Mouse (Mus musculus) liver, postnatal 0 days (tissue): ENCODE results near the gene Aff3. TPM values are rescaled to one million over a fixed set of nuclear protein-coding genes. Genes with fewer than 3 reads are reported as not detected.

Experiments used
- ATAC-seq: fragments of 200-750 bp; cut with Nextera tagmentation; 2 replicates; pipeline ENCODE4 v1.8.0; 2017; ENCODE audit warnings: mild to moderate bottlenecking, moderate library complexity
- DNase-seq: peaks from one replicate; pipeline ENCODE4 v3.0.0-alpha.2; 2016
- H3K27ac ChIP-seq: fragments of 300-500 bp; sonication (generic); 2 replicates; pipeline ENCODE4 v1.5.1; 2014; ENCODE audit warnings: antibody characterized with exemption, moderate library complexity, mild to moderate bottlenecking, low read depth
- H3K27me3 ChIP-seq: fragments of 300-500 bp; sonication (generic); 2 replicates; pipeline ENCODE4 v1.6.1; 2014; ENCODE audit warnings: low read length, control low read depth, mixed read lengths; ENCODE audit not compliant: insufficient read depth
- H3K36me3 ChIP-seq: fragments of 300-500 bp; sonication (generic); replicated peaks from 2 replicates; pipeline ENCODE4 v1.6.1; 2014; ENCODE audit warnings: mild to moderate bottlenecking, control low read depth, low read length, moderate library complexity, mixed read lengths; ENCODE audit not compliant: insufficient read depth
- H3K4me1 ChIP-seq: fragments of 300-500 bp; sonication (generic); 2 replicates; pipeline ENCODE4 v1.6.1; 2014; ENCODE audit warnings: antibody characterized with exemption, mild to moderate bottlenecking, control low read depth; ENCODE audit not compliant: insufficient read depth
- H3K4me2 ChIP-seq: fragments of 300-500 bp; sonication (generic); 2 replicates; pipeline ENCODE4 v1.6.1; 2014; ENCODE audit warnings: low read depth, mild to moderate bottlenecking, low read length, moderate library complexity, mixed read lengths
- H3K4me3 ChIP-seq: fragments of 300-500 bp; sonication (generic); 2 replicates; pipeline ENCODE4 v1.5.1; 2014; ENCODE audit warnings: low read depth, low read length
- H3K9ac ChIP-seq: fragments of 300-500 bp; sonication (generic); replicated peaks from 2 replicates; pipeline ENCODE4 v1.6.1; 2014; ENCODE audit warnings: mild to moderate bottlenecking, moderate library complexity
- H3K9me3 ChIP-seq: fragments of 300-500 bp; sonication (generic); 2 replicates; pipeline ENCODE4 v1.6.1; 2016; ENCODE audit warnings: mild to moderate bottlenecking, control low read depth, low read length, mixed read lengths
- CTCF ChIP-seq: sonication (generic); IDR thresholded peaks from 2 replicates; pipeline ENCODE4 v1.5.1; 2016; ENCODE audit warnings: antibody characterized with exemption, low read depth
- EP300 ChIP-seq: IDR thresholded peaks from 2 replicates; pipeline ENCODE4 v1.6.1; 2016; ENCODE audit warnings: antibody characterized with exemption, low read depth, mild to moderate bottlenecking
- WGBS: fragments of 180-500 bp; shearing (Covaris S2); extraction: QIAGEN DNeasy Blood & Tissue Kit; methylation state at CpG from one replicate; pipeline ENCODE4 v1.1.7; 2014; ENCODE audit not compliant: insufficient replicate concordance; 5-methylcytosine and 5-hydroxymethylcytosine counted together
- polyA plus RNA-seq: library from polyadenylated mRNA; unstranded; fragments of >200 nt; fragmentation: Nextera tagmentation; extraction: Ambion mirVana; gene quantifications from 2 replicates; pipeline ENCODE4 v1.2.1, GENCODE M21; 2015

Aff3 gene
- polyA plus RNA-seq, 1 experiment from 2014 or later, result 1.1 TPM

DNA sequence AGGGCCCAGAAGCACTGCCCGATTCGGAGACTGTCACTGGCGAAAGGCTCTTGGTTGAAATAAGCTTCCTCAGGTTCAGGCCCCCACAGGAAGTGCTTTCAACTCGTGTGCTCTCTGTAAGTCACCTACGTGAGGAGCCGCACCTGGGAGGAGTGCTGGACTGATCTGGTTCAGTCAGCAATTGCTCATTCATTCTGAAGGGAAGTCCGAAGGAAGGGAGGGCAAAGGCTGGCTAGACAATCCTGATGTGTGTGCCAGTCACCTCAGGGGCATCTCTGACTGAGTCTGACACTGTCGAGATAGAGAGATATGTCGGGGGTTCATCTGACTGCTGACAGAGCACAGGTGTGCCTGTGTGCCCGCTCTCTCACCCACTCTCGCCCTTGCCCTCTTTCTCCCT lies 413.3 kb downstream of the Aff3 start:
- H3K4me1 ChIP-seq, result no peaks in the 10 kb centered on the region
- H3K27ac ChIP-seq, result no peak overlapping the region
- TF ChIP-seq EP300 (no peak), CTCF (no peak)
- 76% methylated on average over 11 of the region's 11 CpGs for WGBS
- H3K4me2 ChIP-seq, result no peak overlapping the region
- H3K9me3 ChIP-seq, result no peaks in the 10 kb centered on the region
- H3K27me3 ChIP-seq, result no peaks in the 10 kb centered on the region
- DNase-seq (no peak), ATAC-seq (no peak)
- H3K4me3 ChIP-seq, result no peak overlapping the region
- H3K9ac ChIP-seq, result no peak overlapping the region
- no peaks in the 10 kb centered on the region for H3K36me3 ChIP-seq

DNA sequence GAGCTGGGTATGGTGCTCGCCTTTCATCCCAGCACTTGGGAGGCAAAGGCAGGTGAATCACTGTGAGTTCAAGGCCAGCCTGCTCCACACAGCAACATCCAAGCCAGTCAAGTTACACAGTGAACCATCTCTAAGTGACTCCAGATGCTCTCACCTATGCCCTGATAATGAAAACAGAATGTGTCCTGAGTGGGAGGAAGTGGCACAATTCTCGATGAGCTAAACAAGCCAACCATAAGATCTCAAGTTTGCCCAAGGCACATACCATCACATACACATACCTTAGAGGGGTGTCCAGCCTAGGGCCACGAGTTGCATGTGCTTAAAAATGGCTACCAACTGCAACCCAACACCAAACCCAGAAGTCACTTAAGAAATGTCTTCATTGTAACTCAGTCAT lies 414.5 kb downstream of the Aff3 start:
- DNase-seq, result no peak
- Histone ChIP-seq H3K27ac (no peak overlapping the region), H3K4me3 (no peak overlapping the region), H3K27me3 (no peaks in the 10 kb centered on the region), H3K4me2 (no peak overlapping the region), H3K9ac (no peak overlapping the region), H3K9me3 (no peaks in the 10 kb centered on the region), H3K4me1 (no peaks in the 10 kb centered on the region), H3K36me3 (no peaks in the 10 kb centered on the region)
- no peak for ATAC-seq
- 76% methylated on average over 3 of the region's 3 CpGs for WGBS
- TF ChIP-seq CTCF (no peak), EP300 (no peak)

DNA sequence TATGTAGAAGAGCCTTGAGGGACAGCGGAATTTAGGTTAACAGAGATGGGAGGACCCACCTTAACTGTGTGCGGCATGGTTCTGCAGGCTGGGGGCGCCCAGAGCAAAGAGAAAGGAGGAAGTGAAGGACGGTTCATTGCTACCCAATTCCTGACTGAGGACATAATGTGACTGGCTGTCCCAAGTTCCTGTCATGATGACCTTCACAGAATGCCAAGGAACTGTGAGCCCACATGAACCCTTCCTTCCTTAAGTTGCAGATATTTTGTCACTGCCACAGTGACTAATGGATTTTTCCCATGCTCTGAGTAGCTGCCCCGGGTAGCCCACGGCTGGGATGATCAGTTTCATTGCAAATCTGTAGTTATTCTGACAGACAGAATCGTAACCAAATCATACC lies 415.2 kb downstream of the Aff3 start:
- no peak overlapping the region for H3K9ac ChIP-seq
- H3K4me1 ChIP-seq, result no peaks in the 10 kb centered on the region
- no peak overlapping the region for H3K27ac ChIP-seq
- H3K36me3 ChIP-seq, result no peaks in the 10 kb centered on the region
- H3K4me2 ChIP-seq, result no peak overlapping the region
- TF ChIP-seq EP300 (no peak), CTCF (peak; percentile 24; the same call in 1 of the 2 replicates)
- DNase-seq (no peak), ATAC-seq (no peak)
- no peak overlapping the region for H3K4me3 ChIP-seq
- H3K27me3 ChIP-seq, result no peaks in the 10 kb centered on the region
- 62% methylated on average over 7 of the region's 7 CpGs for WGBS
- no peaks in the 10 kb centered on the region for H3K9me3 ChIP-seq

DNA sequence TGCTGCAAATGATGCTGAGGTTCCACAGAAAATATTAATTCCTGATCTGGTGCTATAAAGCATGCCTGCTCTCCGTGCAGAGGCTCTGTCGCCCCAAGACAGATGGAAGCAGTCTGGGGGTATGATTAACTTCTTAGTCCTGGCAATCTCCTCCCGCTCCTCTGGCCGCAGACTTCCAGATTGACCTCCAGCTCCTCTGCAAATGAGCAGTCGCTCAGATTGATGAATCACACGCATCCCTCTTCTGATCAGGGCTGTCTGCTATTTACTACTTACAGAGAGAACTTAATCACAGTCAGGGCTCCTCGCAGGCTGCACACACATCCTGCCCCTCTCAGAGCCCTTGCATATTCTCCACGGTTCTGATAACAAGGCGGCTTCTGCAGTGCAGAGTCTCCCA lies 416.7 kb downstream of the Aff3 start:
- Histone ChIP-seq H3K4me3 (no peak overlapping the region), H3K36me3 (no peaks in the 10 kb centered on the region), H3K4me1 (no peaks in the 10 kb centered on the region), H3K9ac (no peak overlapping the region), H3K9me3 (no peaks in the 10 kb centered on the region), H3K27me3 (no peaks in the 10 kb centered on the region), H3K27ac (no peak overlapping the region), H3K4me2 (no peak overlapping the region)
- ATAC-seq (no peak), DNase-seq (no peak)
- 64% methylated on average over 9 of the region's 9 CpGs for WGBS
- no peak for TF ChIP-seq EP300
- no peak for TF ChIP-seq CTCF

DNA sequence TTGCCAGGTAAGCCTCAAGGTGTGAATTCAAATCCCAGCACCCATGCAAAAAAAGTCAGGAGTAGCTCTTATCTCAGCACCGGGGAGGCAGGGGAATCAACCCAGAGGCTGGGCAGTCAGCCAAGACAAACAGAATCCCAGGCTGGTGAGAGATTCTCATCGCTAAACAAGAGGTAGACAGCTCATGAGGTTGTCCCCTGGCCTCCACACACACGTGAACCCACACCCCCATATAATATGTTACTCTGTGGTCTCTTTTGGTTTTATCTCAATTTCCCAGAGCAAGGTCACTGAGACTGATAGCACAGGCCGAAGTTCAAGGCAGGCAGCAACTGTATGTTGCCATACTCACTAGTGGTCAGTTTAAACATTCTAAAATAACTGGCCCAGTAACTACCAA lies 422.2 kb downstream of the Aff3 start:
- WGBS, result 25% methylated on average over 4 of the region's 4 CpGs
- Histone ChIP-seq H3K4me1 (peaks cover 14% of the 10 kb centered on the region), H3K9ac (no peak overlapping the region), H3K36me3 (no peaks in the 10 kb centered on the region), H3K27me3 (no peaks in the 10 kb centered on the region), H3K4me2 (no peak overlapping the region), H3K4me3 (no peak overlapping the region), H3K9me3 (no peaks in the 10 kb centered on the region), H3K27ac (no peak overlapping the region)
- TF ChIP-seq CTCF, result no peak
- TF ChIP-seq EP300, result no peak
- peak; percentile 73 for DNase-seq
- peak; percentile 87 for ATAC-seq

DNA sequence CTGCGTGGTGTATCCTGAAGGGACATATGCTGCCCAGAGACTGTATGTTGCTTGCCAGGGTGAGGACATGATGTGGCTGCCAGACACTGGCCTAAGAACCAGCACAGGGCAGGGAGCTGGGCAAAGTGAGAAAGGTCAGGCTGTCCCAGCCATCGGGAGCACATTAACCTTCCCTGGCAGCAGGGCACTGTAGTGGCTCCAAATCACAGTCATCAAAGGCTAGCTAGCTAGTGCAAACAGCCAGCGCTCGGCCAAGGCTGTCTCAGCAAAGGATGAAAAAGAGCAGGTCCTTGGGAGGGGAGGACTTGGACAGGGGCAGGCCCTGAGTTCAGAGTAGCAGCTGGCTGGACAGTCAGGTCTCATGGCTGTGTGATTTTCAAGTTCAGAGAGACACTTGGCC lies 423.0 kb downstream of the Aff3 start:
- no peak overlapping the region for H3K4me3 ChIP-seq
- H3K27me3 ChIP-seq, result no peaks in the 10 kb centered on the region
- TF ChIP-seq EP300 (no peak), CTCF (no peak)
- no peak overlapping the region for H3K4me2 ChIP-seq
- H3K9me3 ChIP-seq, result no peaks in the 10 kb centered on the region
- 0 out of 2 replicates have a peak overlapping the region, but pooled peaks have one; percentile 34 for H3K27ac ChIP-seq
- H3K9ac ChIP-seq, result no peak overlapping the region
- peaks cover 14% of the 10 kb centered on the region for H3K4me1 ChIP-seq
- ATAC-seq, result peak; percentile 36; the same call in 1 of the 2 replicates
- no peak for DNase-seq
- WGBS, result 52% methylated on average over 4 of the region's 4 CpGs
- H3K36me3 ChIP-seq, result no peaks in the 10 kb centered on the region

DNA sequence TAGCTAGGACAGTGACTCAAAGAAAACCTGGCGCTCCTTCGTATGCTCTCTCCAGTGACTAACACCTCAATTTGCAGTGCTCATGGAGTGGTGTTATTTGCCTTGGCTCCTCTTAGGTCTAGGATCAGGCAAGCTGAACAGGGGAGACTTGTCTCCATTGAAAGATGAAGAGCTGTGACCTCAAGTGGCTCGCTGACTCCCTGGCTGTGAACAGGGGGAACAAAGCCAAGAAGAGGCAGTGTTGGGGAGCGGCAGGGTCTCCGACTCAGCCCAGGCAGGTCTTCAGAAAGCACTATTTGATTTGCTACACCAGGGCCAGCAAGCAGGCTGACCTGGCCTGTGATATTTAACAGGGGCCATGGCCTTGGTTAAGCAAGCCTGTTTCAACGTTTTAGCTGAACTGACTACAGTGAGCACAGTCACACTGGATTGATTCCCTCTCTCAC lies 423.5 kb downstream of the Aff3 start:
- no peak overlapping the region for H3K4me3 ChIP-seq
- WGBS, result 70% methylated on average over 6 of the region's 6 CpGs
- no peaks in the 10 kb centered on the region for H3K36me3 ChIP-seq
- no peak overlapping the region for H3K9ac ChIP-seq
- H3K27me3 ChIP-seq, result no peaks in the 10 kb centered on the region
- peaks cover 14% of the 10 kb centered on the region for H3K4me1 ChIP-seq
- H3K9me3 ChIP-seq, result no peaks in the 10 kb centered on the region
- DNase-seq (no peak), ATAC-seq (no peak)
- no peak for TF ChIP-seq CTCF
- no peak for TF ChIP-seq EP300
- H3K4me2 ChIP-seq, result no peak overlapping the region
- no peak overlapping the region for H3K27ac ChIP-seq
